Mouse (Mus musculus): ENCODE data around the gene Zfp827. TPM values are rescaled to one million over a fixed set of nuclear protein-coding genes. Genes with fewer than 3 reads are reported as not detected.

Gene Zfp827
- total and polyA plus RNA-seq, 3 experiments = 3.1 to 19.3 (median 3.2) TPM

- no peaks in the 10 kb centered on the region for H3K4me1 ChIP-seq (ENCODE audit: insufficient read depth, low read depth, low read length)
- DNase-seq (ENCODE audit: low spot score) = no peak
- H3K4me3 ChIP-seq (ENCODE audit: low read depth, low read length) = no peak overlapping the region
- H3K9me3 ChIP-seq (replicated peaks) = no peaks in the 10 kb centered on the region
- TF ChIP-seq POLR2AphosphoS5 (IDR thresholded peaks at IDR 0.05; ENCODE audit: insufficient replicate concordance, low read depth, low read length) (no peak), TAL1 (conservative IDR thresholded peaks at IDR 0.05; ENCODE audit: low read depth, low read length) (no peak), GATA2 (IDR thresholded peaks at IDR 0.05; ENCODE audit: borderline replicate concordance, low read depth, low read length) (no peak), GATA1 (IDR thresholded peaks at IDR 0.05; ENCODE audit: borderline replicate concordance, low read length) (no peak), CTCF (IDR thresholded peaks at IDR 0.05; ENCODE audit: low read depth, low read length) (no peak)
- H3K27me3 ChIP-seq (ENCODE audit: insufficient read depth, low read length) = no peaks in the 10 kb centered on the region
- ATAC-seq (ENCODE audit: extremely low read depth, insufficient number of reproducible peaks, low FRiP score, poor library complexity, severe bottlenecking) = no peak
- peaks cover 49% of the 10 kb centered on the region for H3K36me3 ChIP-seq (replicated peaks)
These were observed 68.7 kb downstream of the Zfp827 start for GRCm38 (mm10) chr8:79096970-79097369.

DNA sequence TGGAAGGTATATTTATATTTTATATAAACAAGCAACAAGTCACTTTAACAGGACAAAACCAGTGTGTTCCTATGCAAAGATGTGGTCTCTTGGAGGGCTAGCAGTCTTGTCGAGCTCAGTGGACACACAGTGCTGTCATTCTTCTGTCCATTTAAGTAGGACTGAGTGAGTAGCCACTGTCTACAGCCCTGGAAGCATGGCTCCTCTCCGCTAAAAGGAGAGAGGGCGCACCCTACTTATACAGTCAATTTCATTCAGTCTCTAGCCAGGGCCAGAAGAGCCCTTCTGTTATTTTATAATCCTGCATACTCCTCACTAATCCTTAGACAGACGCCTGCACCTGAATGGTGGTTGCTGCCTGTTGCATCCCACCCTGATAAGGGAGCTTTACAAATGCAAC lies 74.5 kb downstream of the Zfp827 start:
- Histone ChIP-seq H3K9me3 (replicated peaks) (no peaks in the 10 kb centered on the region), H3K27me3 (ENCODE audit: insufficient read depth, low read length) (no peaks in the 10 kb centered on the region), H3K4me3 (ENCODE audit: low read depth, low read length) (no peak overlapping the region), H3K4me1 (ENCODE audit: insufficient read depth, low read depth, low read length) (no peaks in the 10 kb centered on the region), H3K36me3 (replicated peaks) (peaks cover 58% of the 10 kb centered on the region)
- TF ChIP-seq GATA1 (IDR thresholded peaks at IDR 0.05; ENCODE audit: borderline replicate concordance, low read length) = no peak
- ATAC-seq (ENCODE audit: extremely low read depth, insufficient number of reproducible peaks, low FRiP score, poor library complexity, severe bottlenecking) = no peak
- no peak for DNase-seq (ENCODE audit: low spot score)

DNA sequence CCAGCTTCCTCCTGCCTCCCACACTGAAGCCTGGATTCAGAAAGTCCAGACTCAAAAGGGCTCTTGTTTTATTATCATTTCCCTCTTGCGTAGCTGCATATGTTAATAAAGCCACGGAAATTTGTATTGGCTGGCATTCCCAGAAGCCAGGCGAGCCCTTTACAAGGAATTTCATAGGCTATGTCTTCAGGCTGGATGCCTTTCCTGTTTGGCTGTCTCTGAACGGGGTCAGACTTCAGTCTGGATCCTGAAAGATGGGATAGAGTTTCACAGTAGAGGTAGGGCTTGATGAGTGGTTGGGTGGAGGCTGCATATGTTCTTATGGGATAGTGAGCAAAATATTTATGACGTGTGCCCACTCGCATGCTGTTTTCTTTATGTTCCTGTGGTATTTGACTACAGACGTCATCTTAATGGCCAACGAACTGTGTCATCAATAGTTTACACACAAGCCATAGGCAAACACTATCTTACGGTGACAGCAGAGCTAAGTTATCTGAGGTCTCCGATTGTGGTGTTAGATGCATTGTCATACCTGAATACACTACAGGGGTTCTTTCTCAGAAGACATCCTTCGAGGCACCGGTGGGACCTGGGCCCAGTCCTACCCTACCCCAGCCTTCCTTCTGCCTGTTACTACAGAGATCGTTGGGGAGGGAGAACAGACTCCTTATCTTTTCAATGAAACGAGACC lies 75.1 kb downstream of the Zfp827 start:
- Histone ChIP-seq H3K4me1 (ENCODE audit: insufficient read depth, low read depth, low read length) (no peaks in the 10 kb centered on the region), H3K27me3 (ENCODE audit: insufficient read depth, low read length) (no peaks in the 10 kb centered on the region), H3K9me3 (replicated peaks) (no peaks in the 10 kb centered on the region), H3K4me3 (ENCODE audit: low read depth, low read length) (no peak overlapping the region), H3K36me3 (replicated peaks) (peaks cover 55% of the 10 kb centered on the region)
- ATAC-seq (ENCODE audit: extremely low read depth, insufficient number of reproducible peaks, low FRiP score, poor library complexity, severe bottlenecking) = no peak
- no peak for TF ChIP-seq GATA2 (IDR thresholded peaks at IDR 0.05; ENCODE audit: borderline replicate concordance, low read depth, low read length)
- no peak for TF ChIP-seq POLR2AphosphoS5 (IDR thresholded peaks at IDR 0.05; ENCODE audit: insufficient replicate concordance, low read depth, low read length)
- TF ChIP-seq CTCF (IDR thresholded peaks at IDR 0.05; ENCODE audit: low read depth, low read length) = no peak
- DNase-seq (ENCODE audit: low spot score) = no peak

DNA sequence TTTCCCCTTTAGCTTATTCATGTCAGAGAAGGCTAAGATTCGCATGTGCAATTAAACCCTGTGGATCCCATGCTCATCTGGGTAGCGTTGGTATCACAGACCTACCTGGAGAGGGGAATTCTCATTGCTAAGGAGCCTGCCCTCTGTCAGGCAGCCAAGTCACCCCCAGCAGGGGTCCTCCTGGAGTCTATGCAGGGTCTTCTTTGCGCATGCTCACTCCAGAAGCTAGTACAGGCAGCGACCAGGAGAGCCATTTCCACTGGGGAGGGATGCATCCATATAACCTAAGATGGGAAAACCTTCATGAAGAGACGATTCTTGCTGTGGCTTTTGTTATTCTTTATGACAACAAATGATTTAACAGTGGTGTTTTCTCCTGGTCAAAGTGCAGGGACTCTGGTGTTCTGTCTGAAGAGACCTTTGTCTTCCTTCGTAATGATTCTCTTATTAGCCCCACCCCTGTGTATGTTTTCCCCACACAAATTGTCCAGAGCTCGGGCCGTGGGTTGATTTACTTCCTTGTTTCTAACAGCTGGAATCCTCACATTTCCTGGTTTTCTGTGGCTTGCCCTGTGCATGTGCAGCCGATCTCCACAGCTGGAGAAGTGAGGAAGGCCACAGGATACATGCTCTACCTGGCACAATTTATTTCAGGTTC lies 75.8 kb downstream of the Zfp827 start:
- H3K27me3 ChIP-seq (ENCODE audit: insufficient read depth, low read length) = no peaks in the 10 kb centered on the region
- ATAC-seq (ENCODE audit: extremely low read depth, insufficient number of reproducible peaks, low FRiP score, poor library complexity, severe bottlenecking) (no peak), DNase-seq (ENCODE audit: low spot score) (no peak)
- H3K4me1 ChIP-seq (ENCODE audit: insufficient read depth, low read depth, low read length) = peaks cover 3% of the 10 kb centered on the region; the same call in 1 of the 2 replicates
- peaks cover 55% of the 10 kb centered on the region for H3K36me3 ChIP-seq (replicated peaks)
- H3K4me3 ChIP-seq (ENCODE audit: low read depth, low read length) = no peak overlapping the region
- no peaks in the 10 kb centered on the region for H3K9me3 ChIP-seq (replicated peaks)
- TF ChIP-seq CTCF (IDR thresholded peaks at IDR 0.05; ENCODE audit: low read depth, low read length) = no peak
- no peak for TF ChIP-seq GATA1 (IDR thresholded peaks at IDR 0.05; ENCODE audit: borderline replicate concordance, low read length)
- TF ChIP-seq TAL1 (conservative IDR thresholded peaks at IDR 0.05; ENCODE audit: low read depth, low read length) = no peak
- TF ChIP-seq POLR2AphosphoS5 (IDR thresholded peaks at IDR 0.05; ENCODE audit: insufficient replicate concordance, low read depth, low read length) = no peak
- no peak for TF ChIP-seq GATA2 (IDR thresholded peaks at IDR 0.05; ENCODE audit: borderline replicate concordance, low read depth, low read length)

DNA sequence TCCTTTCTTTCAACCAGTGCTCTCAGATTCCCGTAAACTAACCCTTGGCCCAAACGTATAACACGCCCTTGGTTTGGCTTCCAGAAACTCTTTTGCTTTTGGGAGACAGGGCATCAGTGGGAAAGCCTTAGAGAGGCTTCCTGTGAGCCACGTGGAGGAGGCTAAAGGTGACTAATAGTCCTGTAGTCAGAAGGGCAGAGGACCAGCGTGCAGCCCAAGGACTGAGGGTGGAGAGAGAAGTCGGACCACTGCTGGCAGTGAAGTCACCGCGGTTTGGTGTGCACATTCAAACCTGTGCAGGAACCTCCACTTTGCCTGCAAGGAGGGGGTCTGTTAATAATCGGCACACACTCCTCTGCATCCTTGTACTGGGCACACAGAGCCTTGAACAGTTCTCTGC lies 76.4 kb downstream of the Zfp827 start:
- no peak overlapping the region for H3K4me3 ChIP-seq (ENCODE audit: low read depth, low read length)

GRCm38 (mm10) chr8:79105186-79105585 lies 76.9 kb downstream of the Zfp827 start:
- Histone ChIP-seq H3K36me3 (replicated peaks) (peaks cover 52% of the 10 kb centered on the region), H3K27me3 (ENCODE audit: insufficient read depth, low read length) (no peaks in the 10 kb centered on the region), H3K9me3 (replicated peaks) (no peaks in the 10 kb centered on the region), H3K4me3 (ENCODE audit: low read depth, low read length) (no peak overlapping the region), H3K4me1 (ENCODE audit: insufficient read depth, low read depth, low read length) (peaks cover 3% of the 10 kb centered on the region; the same call in 1 of the 2 replicates)
- DNase-seq (ENCODE audit: low spot score) = no peak
- TF ChIP-seq POLR2AphosphoS5 (IDR thresholded peaks at IDR 0.05; ENCODE audit: insufficient replicate concordance, low read depth, low read length) (no peak), TAL1 (conservative IDR thresholded peaks at IDR 0.05; ENCODE audit: low read depth, low read length) (no peak), GATA2 (IDR thresholded peaks at IDR 0.05; ENCODE audit: borderline replicate concordance, low read depth, low read length) (no peak), CTCF (IDR thresholded peaks at IDR 0.05; ENCODE audit: low read depth, low read length) (no peak), GATA1 (IDR thresholded peaks at IDR 0.05; ENCODE audit: borderline replicate concordance, low read length) (no peak)
- no peak for ATAC-seq (ENCODE audit: extremely low read depth, insufficient number of reproducible peaks, low FRiP score, poor library complexity, severe bottlenecking)

More for the DNA sequence above, 76.4 kb downstream of the Zfp827 start:
- ATAC-seq (ENCODE audit: extremely low read depth, insufficient number of reproducible peaks, low FRiP score, poor library complexity, severe bottlenecking) (no peak), DNase-seq (ENCODE audit: low spot score) (no peak)
- Histone ChIP-seq H3K27me3 (ENCODE audit: insufficient read depth, low read length) (no peaks in the 10 kb centered on the region), H3K4me1 (ENCODE audit: insufficient read depth, low read depth, low read length) (peaks cover 3% of the 10 kb centered on the region; the same call in 1 of the 2 replicates), H3K36me3 (replicated peaks) (peaks cover 55% of the 10 kb centered on the region), H3K9me3 (replicated peaks) (no peaks in the 10 kb centered on the region)
- TF ChIP-seq POLR2AphosphoS5 (IDR thresholded peaks at IDR 0.05; ENCODE audit: insufficient replicate concordance, low read depth, low read length) (no peak), CTCF (IDR thresholded peaks at IDR 0.05; ENCODE audit: low read depth, low read length) (no peak), GATA1 (IDR thresholded peaks at IDR 0.05; ENCODE audit: borderline replicate concordance, low read length) (no peak), GATA2 (IDR thresholded peaks at IDR 0.05; ENCODE audit: borderline replicate concordance, low read depth, low read length) (no peak), TAL1 (conservative IDR thresholded peaks at IDR 0.05; ENCODE audit: low read depth, low read length) (no peak)

Data from G1E (cell line).